Mouse (Mus musculus) erythroblast, embryonic 14.5 days (primary cell): ENCODE measurements around the gene Dmrtc2. TPM values are rescaled to one million over a fixed set of nuclear protein-coding genes. Genes with fewer than 3 reads are reported as not detected.

Experiments used
- H3K27me3 ChIP-seq: 2 replicates; pipeline ENCODE4 v1.6.1; 2012; ENCODE audit warnings: inconsistent platforms; ENCODE audit not compliant: control insufficient read depth
- H3K36me3 ChIP-seq: 2 replicates; pipeline ENCODE4 v1.6.1; 2012; ENCODE audit warnings: mild to moderate bottlenecking, inconsistent platforms; ENCODE audit not compliant: control insufficient read depth
- H3K4me1 ChIP-seq: 2 replicates; pipeline ENCODE4 v1.6.1; 2012; ENCODE audit warnings: inconsistent platforms; ENCODE audit not compliant: control insufficient read depth
- H3K4me3 ChIP-seq: replicated peaks from 2 replicates; pipeline ENCODE3; 2012; ENCODE audit warnings: moderate library complexity, mild to moderate bottlenecking, inconsistent platforms
- H3K9me3 ChIP-seq: 2 replicates; pipeline ENCODE4 v1.6.1; 2012; ENCODE audit warnings: low read length, inconsistent platforms, mixed read lengths; ENCODE audit not compliant: control insufficient read depth
- GATA1 ChIP-seq: IDR thresholded peaks from 2 replicates; pipeline ENCODE4 v1.6.1; 2012; ENCODE audit warnings: low read length, inconsistent platforms, mixed read lengths
- TAL1 ChIP-seq: IDR thresholded peaks from 3 replicates; pipeline ENCODE4 v1.6.1; 2012; ENCODE audit warnings: low read length, inconsistent platforms, mixed read lengths
- polyA plus RNA-seq: library from polyadenylated mRNA; stranded (reverse); fragments of >175 nt; gene quantifications from 2 replicates; pipeline ENCODE4 v1.2.3, GENCODE M21; 2012

Gene Dmrtc2
- polyA plus RNA-seq, 1 experiment, result not detected

- H3K36me3 ChIP-seq, result peaks cover 14% of the 10 kb centered on the region
- peaks cover 9% of the 10 kb centered on the region for H3K9me3 ChIP-seq
- peaks cover 4% of the 10 kb centered on the region for H3K27me3 ChIP-seq
- TF ChIP-seq TAL1, result peak; percentile 88
- peak; percentile 91 for TF ChIP-seq GATA1
- H3K4me1 ChIP-seq, result peaks cover 81% of the 10 kb centered on the region
- peak overlapping the region; percentile 41 for H3K4me3 ChIP-seq
Observed at GRCm38 (mm10) chr7:24859234-24859633, 10.6 kb upstream of the Dmrtc2 start.

DNA sequence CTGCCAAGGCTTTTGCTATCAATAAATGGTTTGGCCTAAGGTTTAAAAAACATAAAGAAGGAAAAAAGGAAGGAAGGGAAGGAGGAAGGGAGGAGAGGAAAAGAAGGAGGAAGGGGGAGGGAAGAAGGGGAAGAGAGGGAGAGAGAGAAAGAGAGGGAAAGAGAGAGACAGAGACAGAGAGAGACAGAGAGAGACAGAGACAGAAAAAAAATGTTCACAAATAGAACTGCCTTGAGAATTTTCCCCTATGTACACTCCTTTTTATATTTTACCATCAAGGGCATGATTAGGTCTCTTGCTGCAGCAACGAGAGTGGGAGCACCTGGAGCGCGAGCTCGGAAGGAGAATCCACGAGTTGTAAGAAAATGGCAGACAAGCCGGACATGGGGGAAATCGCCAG is 7.9 kb upstream of the Dmrtc2 start, which contains the start of gene Gm9844:
TSS of gene Gm9844 (plus strand) at position 301 of the 400 bp plus-strand sequence.
- H3K4me1 ChIP-seq, result peaks cover 70% of the 10 kb centered on the region
- H3K27me3 ChIP-seq, result peaks cover 23% of the 10 kb centered on the region
- peaks cover 4% of the 10 kb centered on the region for H3K9me3 ChIP-seq
- H3K36me3 ChIP-seq, result peaks cover 5% of the 10 kb centered on the region; the same call in 1 of the 2 replicates
- TF ChIP-seq TAL1 (no peak), GATA1 (no peak)
- no peak within 1 kb of the TSS for H3K4me3 ChIP-seq

GRCm38 (mm10) chr7:24862853-24863252 is 7.0 kb upstream of the Dmrtc2 start:
- TF ChIP-seq GATA1 (no peak), TAL1 (no peak)
- Histone ChIP-seq H3K36me3 (peaks cover 3% of the 10 kb centered on the region; the same call in 1 of the 2 replicates), H3K27me3 (peaks cover 32% of the 10 kb centered on the region), H3K4me3 (no peak overlapping the region), H3K9me3 (peaks cover 4% of the 10 kb centered on the region), H3K4me1 (peaks cover 61% of the 10 kb centered on the region)

DNA sequence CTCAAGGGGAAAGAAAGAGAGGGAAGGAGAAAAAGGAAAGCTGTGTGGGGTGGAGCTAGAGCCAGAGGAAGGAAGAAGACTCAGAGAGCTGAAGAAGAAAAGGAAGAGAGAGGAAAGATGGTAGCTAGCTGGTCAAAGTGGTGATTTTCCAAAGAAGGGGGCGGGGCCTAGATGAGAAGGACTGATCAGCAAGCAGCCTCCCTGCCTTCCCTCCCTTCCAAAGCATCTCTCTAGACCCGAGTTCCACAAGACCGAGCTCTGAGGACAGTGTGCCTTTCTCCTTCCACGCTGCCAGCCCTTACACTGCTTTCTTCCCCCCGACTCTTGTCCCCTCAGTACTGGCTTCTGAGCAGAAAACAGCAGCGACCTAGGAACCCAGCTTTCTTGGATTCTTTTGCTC is 5.7 kb upstream of the Dmrtc2 start:
- peaks cover 3% of the 10 kb centered on the region; the same call in 1 of the 2 replicates for H3K36me3 ChIP-seq
- peaks cover 44% of the 10 kb centered on the region for H3K27me3 ChIP-seq
- no peak for TF ChIP-seq TAL1
- TF ChIP-seq GATA1, result no peak
- peaks cover 48% of the 10 kb centered on the region for H3K4me1 ChIP-seq
- H3K9me3 ChIP-seq, result peaks cover 4% of the 10 kb centered on the region
- H3K4me3 ChIP-seq, result no peak overlapping the region

DNA sequence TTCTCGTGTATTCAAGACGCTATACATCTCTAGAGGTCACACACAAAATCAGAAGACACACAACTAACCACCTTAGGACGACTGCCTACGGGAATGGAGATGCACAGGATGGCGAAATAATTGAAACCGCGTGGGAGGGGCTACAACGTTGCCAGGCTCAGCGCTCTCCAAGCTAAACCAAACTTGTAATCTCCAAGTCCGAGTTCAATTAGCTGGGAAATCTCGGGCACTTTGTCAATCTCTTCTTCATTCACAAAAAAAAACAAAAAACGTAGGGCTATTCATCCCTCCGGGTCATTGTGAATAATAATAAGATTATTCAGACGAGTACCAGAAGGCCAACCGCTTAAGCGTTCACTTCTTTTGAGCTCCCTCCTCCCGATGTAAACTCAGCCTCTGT is 777 bp upstream of the Dmrtc2 start:
- peaks cover 19% of the 10 kb centered on the region for H3K4me1 ChIP-seq
- no peaks in the 10 kb centered on the region for H3K36me3 ChIP-seq
- peaks cover 73% of the 10 kb centered on the region for H3K27me3 ChIP-seq
- TF ChIP-seq GATA1, result no peak
- TF ChIP-seq TAL1, result no peak
- H3K9me3 ChIP-seq, result peaks cover 10% of the 10 kb centered on the region
- no peak overlapping the region for H3K4me3 ChIP-seq

GRCm38 (mm10) chr7:24877588-24877987 is 7.7 kb downstream of the Dmrtc2 start:
- Histone ChIP-seq H3K9me3 (no peaks in the 10 kb centered on the region), H3K4me1 (peaks cover 7% of the 10 kb centered on the region), H3K27me3 (peaks cover 31% of the 10 kb centered on the region), H3K36me3 (no peaks in the 10 kb centered on the region), H3K4me3 (no peak overlapping the region)
- TF ChIP-seq GATA1 (no peak), TAL1 (no peak)

DNA sequence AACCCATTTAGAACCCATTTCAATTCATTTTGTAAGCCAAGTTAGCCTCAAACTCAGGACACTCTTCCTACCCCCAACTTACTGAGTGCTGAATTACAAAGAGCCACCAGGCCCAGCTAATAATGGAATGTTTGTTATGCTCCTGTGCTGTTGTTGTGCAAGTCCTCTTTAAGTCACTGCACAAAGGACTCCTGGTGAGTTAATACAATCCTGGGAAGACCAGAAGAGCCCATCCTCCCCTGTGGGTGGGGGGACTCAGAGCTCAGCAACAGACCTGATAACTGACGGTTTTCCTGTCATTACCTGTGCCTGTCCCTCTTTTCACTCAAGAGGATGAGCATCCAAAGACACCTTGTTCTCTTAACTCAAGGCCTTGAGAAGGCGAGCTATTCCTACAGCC is 9.8 kb downstream of the Dmrtc2 start:
- Histone ChIP-seq H3K27me3 (peaks cover 24% of the 10 kb centered on the region), H3K36me3 (no peaks in the 10 kb centered on the region), H3K4me3 (no peak overlapping the region), H3K4me1 (peaks cover 19% of the 10 kb centered on the region), H3K9me3 (no peaks in the 10 kb centered on the region)
- TF ChIP-seq GATA1 (no peak), TAL1 (no peak)

GRCm38 (mm10) chr7:24882416-24883199 is 12.8 kb downstream of the Dmrtc2 start:
- Histone ChIP-seq H3K36me3 (peaks cover 30% of the 10 kb centered on the region), H3K4me3 (no peak overlapping the region), H3K27me3 (peaks cover 8% of the 10 kb centered on the region), H3K9me3 (no peaks in the 10 kb centered on the region), H3K4me1 (peaks cover 47% of the 10 kb centered on the region)
- no peak for TF ChIP-seq TAL1

- Histone ChIP-seq H3K4me3 (peak within 1 kb of the TSS; percentile 90), H3K36me3 (peaks cover 44% of the 10 kb centered on the region), H3K4me1 (peaks cover 49% of the 10 kb centered on the region), H3K9me3 (no peaks in the 10 kb centered on the region), H3K27me3 (no peaks in the 10 kb centered on the region; the same call in 1 of the 2 replicates)
- TF ChIP-seq TAL1 (no peak), GATA1 (peak; percentile 5; the same call in 1 of the 2 replicates)
Observed at GRCm38 (mm10) chr7:24883896-24884692, 14.2 kb downstream of the Dmrtc2 start, which contains the start of gene Rps19. Gene Rps19, plus strand, starts transcription at chr7:24884371.
